Mouse (Mus musculus): Measurements from ENCODE around the gene Gm17455. TPM values are rescaled to one million over a fixed set of nuclear protein-coding genes. Genes with fewer than 3 reads are reported as not detected.

Gene Gm17455
- not detected for polyA plus RNA-seq (2014; fragmentation: Illumina TruSeq; extraction: RNeasy Lipid Tissue Mini Kit (QIAGEN cat#74804); ENCODE audit: low read depth, low replicate concordance)

GRCm38 (mm10) chr10:60399449-60399848, at the start of gene Gm17455:
Gm17455 (plus strand) TSS chr10:60399726.

Other genes with a start within 250 kb of the Gm17455 start
- 0.99 TPM for gene Chst3, start 180.5 kb upstream of the Gm17455 start, polyA plus RNA-seq (2014; fragmentation: Illumina TruSeq; extraction: RNeasy Lipid Tissue Mini Kit (QIAGEN cat#74804); ENCODE audit: low read depth, low replicate concordance)
- gene Psap, start 122.1 kb upstream of the Gm17455 start, polyA plus RNA-seq (2014; fragmentation: Illumina TruSeq; extraction: RNeasy Lipid Tissue Mini Kit (QIAGEN cat#74804); ENCODE audit: low read depth, low replicate concordance), result 152 TPM
- gene Vsir, start 52.9 kb upstream of the Gm17455 start, polyA plus RNA-seq (2014; fragmentation: Illumina TruSeq; extraction: RNeasy Lipid Tissue Mini Kit (QIAGEN cat#74804); ENCODE audit: low read depth, low replicate concordance), result 2.7 TPM

Measured in adrenal gland, adult 10 weeks (tissue).